Mouse (Mus musculus): ENCODE measurements at regions not wholly inside any gene's neighbourhood (a gene's known extent, or its start where the extent isn't known, plus 50 kb on each side); places are given as distances from the start of the nearest gene placed in this dataset.

DNA sequence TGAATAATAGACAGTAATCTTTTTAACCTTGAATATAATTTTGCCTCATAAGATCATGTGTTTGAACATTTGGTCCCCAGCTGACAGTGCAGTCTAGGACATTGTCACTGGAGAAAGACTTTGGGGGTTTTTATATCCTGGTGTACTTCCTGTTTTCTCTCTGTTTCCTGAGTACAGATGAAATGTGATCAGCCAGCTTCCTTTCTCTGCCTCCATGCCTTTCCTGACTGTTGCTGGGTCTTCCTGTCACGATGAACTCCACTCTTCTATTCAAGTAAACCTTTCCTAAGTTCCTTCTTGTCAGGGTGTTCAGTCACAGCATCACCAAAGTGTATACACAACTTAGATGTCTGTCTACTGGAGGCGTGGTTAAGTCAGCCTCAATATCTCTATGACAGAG, 59.6 kb downstream of the Klf4 start:
- no peak for TF ChIP-seq CTCF (IDR thresholded peaks at IDR 0.05; ENCODE audit: low read depth, low read length)
- no peak for TF ChIP-seq POLR2A (IDR thresholded peaks at IDR 0.05; ENCODE audit: extremely low read depth, insufficient read depth, low read length)
